Mouse (Mus musculus): ENCODE results near the gene Zfp131.

GRCm38 (mm10) chr13:119790761-119791579, at the start of gene Zfp131:
- TF ChIP-seq CTCF (conservative IDR thresholded peaks at IDR 0.05; ENCODE audit: insufficient read depth, insufficient read length, low read depth, low read length) (no peak), POLR2A (IDR thresholded peaks at IDR 0.05; ENCODE audit: low read depth, low read length) (peak; percentile 29)
